Mouse (Mus musculus) embryonic fibroblast, embryonic 13.5 days (primary cell): ENCODE results near the gene Timm9. TPM values are rescaled to one million over a fixed set of nuclear protein-coding genes. Genes with fewer than 3 reads are reported as not detected.

ENCODE experiments used
- H3K27ac ChIP-seq: 2 replicates; pipeline ENCODE4 v1.5.1; 2012; ENCODE audit warnings: low read length, control low read depth, inconsistent platforms; ENCODE audit not compliant: insufficient read depth
- H3K4me1 ChIP-seq: 2 replicates; pipeline ENCODE4 v1.6.1; 2011; ENCODE audit warnings: low read length; ENCODE audit not compliant: control insufficient read depth, insufficient read depth
- H3K4me3 ChIP-seq: 2 replicates; pipeline ENCODE4 v1.5.1; 2011; ENCODE audit warnings: mild to moderate bottlenecking, control low read depth, low read length; ENCODE audit not compliant: insufficient read depth
- CTCF ChIP-seq: IDR thresholded peaks from 2 replicates; pipeline ENCODE4 v1.5.1; 2011; ENCODE audit warnings: mild to moderate bottlenecking, control low read depth, low read length, moderate library complexity, borderline replicate concordance; ENCODE audit not compliant: insufficient read depth
- POLR2A ChIP-seq: IDR thresholded peaks from 2 replicates; pipeline ENCODE4 v1.6.1; 2011; ENCODE audit warnings: low read depth, mild to moderate bottlenecking, control low read depth, low read length, moderate library complexity
- polyA plus RNA-seq: library from polyadenylated mRNA; stranded (reverse); fragments of >200 nt; gene quantifications from 2 replicates; pipeline ENCODE4 v1.2.4, GENCODE M21; 2011; ENCODE audit warnings: low read depth; ENCODE audit not compliant: missing spikeins, insufficient read length

Gene Timm9
- polyA plus RNA-seq, 1 experiment = 34.0 TPM

DNA sequence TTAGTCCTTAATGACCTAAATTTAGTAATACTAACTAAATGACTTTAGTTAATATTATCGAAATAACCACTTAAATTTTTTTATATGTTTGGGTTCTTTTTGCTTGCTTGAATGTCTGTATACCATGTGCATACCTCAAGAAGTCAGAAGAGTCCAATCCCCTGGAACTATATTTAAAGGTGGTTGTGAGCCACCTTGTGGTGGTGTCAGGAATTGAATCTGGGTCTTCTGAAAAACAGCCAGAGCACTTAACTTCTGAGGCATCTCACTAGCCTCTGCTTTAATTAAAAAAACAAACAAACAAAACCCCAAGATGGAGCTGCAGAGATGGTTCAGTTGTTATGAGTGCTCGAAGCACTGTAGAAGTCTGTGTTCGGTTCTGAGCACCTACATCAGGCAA is 11.2 kb upstream of the Timm9 start:
- H3K4me1 ChIP-seq = no peaks in the 10 kb centered on the region
- H3K27ac ChIP-seq = no peak overlapping the region
- TF ChIP-seq POLR2A = no peak
- no peak for TF ChIP-seq CTCF
- H3K4me3 ChIP-seq = no peak overlapping the region

DNA sequence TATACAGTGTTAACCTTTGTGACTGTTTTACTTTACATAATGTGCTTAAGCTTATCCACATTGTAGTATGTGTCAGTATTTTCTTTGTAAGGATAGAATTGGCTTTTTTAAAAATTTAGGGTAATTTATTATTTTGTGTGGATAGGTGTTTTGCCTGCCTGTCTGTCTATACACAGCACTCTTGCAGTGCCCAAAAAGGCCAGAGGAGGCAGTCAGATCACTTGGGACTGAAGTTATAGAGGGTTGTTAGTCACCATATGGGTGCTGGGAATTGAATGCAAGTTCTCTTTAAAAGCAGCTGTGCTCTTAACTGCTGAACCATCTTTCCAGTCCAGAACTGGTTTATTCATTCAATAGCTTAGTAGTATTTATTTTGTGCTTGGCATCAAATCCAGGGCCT is 4.7 kb upstream of the Timm9 start:
- Histone ChIP-seq H3K4me3 (no peak overlapping the region), H3K4me1 (no peaks in the 10 kb centered on the region; the same call in 1 of the 2 replicates), H3K27ac (no peak overlapping the region)
- no peak for TF ChIP-seq POLR2A
- TF ChIP-seq CTCF = no peak

DNA sequence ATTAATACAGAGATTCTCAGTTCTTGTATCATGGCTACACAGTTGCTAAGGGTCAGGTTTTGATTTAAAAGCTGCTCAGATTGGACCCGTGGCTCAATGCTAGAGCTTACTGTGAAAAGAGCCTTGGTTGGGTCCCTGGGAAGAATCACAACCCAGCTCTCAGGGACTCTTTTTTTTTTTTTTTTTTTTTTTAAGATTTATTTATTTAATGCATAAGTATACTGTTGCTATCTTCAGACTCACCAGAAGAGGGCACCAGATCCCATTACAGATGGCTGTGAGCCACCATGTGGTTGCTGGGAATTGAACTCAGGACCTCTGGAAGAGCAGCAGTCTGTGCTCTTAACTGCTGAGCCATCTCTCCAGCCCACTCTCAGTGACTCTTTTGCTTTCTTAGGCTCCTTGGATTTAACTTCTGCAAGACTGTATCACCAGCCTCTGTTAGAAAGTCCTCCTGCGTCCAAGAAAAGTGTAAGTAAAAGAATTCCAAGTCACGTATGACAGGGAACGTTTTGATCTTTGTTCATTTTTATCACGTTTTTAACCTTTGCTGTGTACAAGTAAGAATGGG is 2.9 kb upstream of the Timm9 start:
- Histone ChIP-seq H3K27ac (no peak overlapping the region), H3K4me1 (peaks cover 5% of the 10 kb centered on the region; the same call in 1 of the 2 replicates), H3K4me3 (no peak overlapping the region)
- no peak for TF ChIP-seq CTCF
- TF ChIP-seq POLR2A = no peak

DNA sequence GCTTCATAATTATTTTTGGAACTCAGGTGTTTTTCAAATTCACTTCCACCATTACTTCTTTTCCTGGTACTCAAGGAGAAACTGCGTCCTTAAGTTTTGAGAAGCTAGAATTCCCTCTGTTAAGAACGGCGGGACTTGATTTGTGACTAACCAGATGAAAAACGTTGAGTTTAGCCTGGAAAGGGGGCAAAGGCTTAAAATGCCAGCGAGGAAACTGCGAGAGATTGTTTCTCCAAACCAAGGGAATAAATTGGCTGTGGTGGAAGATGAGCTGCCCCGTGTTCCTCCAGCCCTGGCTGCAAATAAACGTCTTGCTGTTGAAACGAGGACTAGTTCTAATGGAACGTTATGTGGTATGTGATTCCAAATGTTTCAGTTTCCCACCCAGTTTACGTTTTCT is 1.2 kb upstream of the Timm9 start:
- TF ChIP-seq CTCF = no peak
- TF ChIP-seq POLR2A = no peak
- H3K4me1 ChIP-seq = peaks cover 5% of the 10 kb centered on the region; the same call in 1 of the 2 replicates
- peak overlapping the region; percentile 74 for H3K4me3 ChIP-seq
- H3K27ac ChIP-seq = no peak overlapping the region

DNA sequence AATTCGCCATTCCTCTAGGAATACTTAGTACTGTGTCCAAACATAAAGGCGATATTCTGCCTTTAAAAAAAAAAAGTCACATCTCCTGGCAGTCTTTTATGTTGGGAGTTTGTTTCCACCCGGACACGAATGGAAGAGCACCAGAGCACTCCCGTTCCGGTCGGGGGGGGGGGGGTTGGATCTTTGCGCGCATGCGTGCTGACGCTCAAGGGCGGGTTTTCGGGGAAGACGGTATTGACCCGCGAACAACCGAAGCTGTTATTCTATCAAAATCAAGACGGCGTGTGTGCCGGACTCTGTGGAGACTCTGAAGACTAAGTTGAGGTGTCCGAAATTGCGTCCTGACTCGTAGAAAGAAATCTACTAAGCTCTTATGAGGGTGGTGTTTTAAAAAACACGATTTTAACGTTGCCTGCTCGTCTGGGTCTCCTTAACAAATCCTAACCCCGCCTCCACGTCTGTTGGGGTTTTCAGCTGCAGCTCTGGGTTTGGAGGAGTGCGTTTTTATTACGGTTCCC is 549 bp upstream of the Timm9 start:
- Histone ChIP-seq H3K4me3 (peak overlapping the region; percentile 84), H3K27ac (peak overlapping the region; percentile 52; the same call in 1 of the 2 replicates), H3K4me1 (peaks cover 5% of the 10 kb centered on the region; the same call in 1 of the 2 replicates)
- TF ChIP-seq CTCF (no peak), POLR2A (peak; percentile 78)

DNA sequence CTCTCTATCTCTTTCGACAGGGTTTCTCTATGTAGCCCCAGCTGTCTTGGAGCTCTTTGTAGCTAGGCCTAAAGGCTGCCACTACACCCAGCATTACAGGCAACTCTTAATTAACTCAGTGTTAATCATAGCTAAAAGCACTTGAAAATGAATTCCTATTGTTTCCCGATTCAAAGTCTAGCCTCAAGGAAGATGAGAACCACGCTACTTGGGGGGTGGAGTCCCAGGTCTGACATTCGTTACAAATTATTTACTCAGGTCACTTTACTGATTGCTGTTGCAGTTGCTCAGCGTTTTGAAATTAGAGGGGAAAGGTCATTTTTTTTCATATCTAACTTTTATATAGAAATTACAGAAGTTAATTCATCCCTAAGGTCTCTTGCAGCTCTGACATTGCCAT is 903 bp downstream of the Timm9 start:
- Histone ChIP-seq H3K4me3 (peak overlapping the region; percentile 84), H3K4me1 (peaks cover 5% of the 10 kb centered on the region; the same call in 1 of the 2 replicates), H3K27ac (no peak overlapping the region)
- no peak for TF ChIP-seq POLR2A
- TF ChIP-seq CTCF = no peak

DNA sequence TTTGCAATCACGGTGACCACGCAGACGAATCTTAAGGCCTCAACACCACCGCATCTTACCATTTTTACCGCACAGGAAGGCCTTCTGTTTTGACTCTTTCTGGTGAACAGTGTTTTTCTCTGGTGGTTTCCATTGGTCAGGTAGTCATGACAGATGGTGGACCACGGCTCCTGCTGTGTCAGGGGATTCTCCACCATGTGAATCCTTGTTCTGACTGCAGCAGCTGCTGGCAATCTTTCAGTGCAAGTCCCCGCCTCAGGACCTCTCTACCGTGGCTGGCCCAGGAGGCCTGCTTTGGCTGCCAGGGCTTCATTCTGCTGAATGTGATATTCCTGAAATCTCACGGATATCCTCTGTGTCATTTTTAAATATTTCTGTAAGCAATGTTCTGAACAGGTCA is 13.2 kb downstream of the Timm9 start:
- no peak overlapping the region for H3K4me3 ChIP-seq
- no peak overlapping the region for H3K27ac ChIP-seq
- TF ChIP-seq POLR2A (no peak), CTCF (no peak)
- H3K4me1 ChIP-seq = no peaks in the 10 kb centered on the region

DNA sequence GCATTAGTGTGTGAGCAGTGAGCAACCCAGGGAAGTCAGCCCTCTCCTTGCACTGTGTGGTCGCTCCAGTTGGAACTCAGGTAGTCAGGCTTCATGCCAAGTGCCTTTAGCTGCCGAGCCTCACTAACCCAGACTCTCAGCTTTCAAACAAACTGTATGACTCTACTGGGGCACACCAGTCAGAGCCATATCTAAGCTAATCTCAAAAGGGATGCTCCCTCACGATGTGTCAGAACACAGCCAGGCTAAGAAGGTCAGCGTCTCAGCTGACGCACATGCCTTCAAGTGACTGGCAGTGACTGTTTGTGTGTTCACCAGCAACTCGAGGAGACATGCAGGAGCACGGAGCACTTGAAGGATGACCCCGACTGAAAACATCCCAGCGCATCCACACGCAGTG is 13.8 kb downstream of the Timm9 start:
- Histone ChIP-seq H3K27ac (no peak overlapping the region), H3K4me3 (no peak overlapping the region), H3K4me1 (no peaks in the 10 kb centered on the region)
- TF ChIP-seq POLR2A (no peak), CTCF (no peak)

DNA sequence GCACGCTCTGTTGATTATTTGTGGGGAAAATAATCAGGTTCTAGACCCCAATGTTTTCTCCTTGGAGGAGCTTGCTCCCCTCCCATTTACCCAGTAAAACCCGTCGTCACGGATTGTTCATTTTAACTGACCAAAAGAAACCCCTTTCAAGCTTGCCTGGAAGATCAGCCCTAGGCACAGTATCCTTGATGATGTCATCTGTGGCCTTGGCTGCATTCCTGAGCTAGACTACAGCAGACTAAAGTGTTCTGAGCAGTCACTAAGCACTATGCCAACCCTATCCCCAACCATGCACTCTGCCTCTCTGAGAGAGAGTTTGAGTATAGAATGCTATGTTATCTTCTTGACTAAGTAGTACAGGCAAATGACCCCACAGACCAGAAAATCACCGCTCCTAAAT is 20.1 kb downstream of the Timm9 start:
- H3K27ac ChIP-seq = no peak overlapping the region
- H3K4me1 ChIP-seq = peaks cover 8% of the 10 kb centered on the region
- TF ChIP-seq POLR2A (no peak), CTCF (no peak)

DNA sequence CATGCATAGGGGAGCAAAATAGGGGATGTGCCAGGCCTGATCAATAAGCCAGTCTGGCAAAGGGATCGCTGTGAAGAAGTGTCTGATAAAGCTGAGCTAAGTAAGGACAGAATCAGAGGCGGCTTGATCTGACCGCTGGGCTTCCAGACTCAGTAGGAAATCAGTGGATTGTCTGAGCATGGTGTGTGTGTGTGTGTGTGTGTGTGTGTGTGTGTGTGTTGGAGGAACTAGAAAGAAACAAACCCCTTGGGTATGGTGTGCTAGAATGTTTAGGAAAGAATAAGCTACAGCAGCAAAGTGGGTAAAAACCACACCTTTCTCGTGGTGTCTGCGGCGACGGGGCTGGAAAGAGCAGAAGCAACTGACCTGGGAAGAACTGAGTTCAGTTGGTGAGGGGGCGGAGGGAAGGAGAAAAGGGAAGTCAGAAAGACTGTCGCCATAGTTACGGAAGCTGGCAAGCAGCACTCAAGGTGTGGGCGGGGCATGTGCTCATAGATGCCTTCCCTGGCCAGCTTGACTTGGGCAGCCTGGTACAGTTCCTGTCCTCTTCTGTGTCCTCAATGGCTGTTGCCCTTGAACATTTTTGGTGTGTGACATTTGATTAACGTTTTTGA is 22.7 kb downstream of the Timm9 start:
- Histone ChIP-seq H3K27ac (no peak overlapping the region), H3K4me1 (peaks cover 8% of the 10 kb centered on the region), H3K4me3 (no peak overlapping the region)
- TF ChIP-seq CTCF (no peak), POLR2A (no peak)

More for the DNA sequence above, 20.1 kb downstream of the Timm9 start:
- no peak overlapping the region for H3K4me3 ChIP-seq
